Mouse (Mus musculus): ENCODE data around the gene Gramd1a. TPM values are rescaled to one million over a fixed set of nuclear protein-coding genes. Genes with fewer than 3 reads are reported as not detected.

Gene Gramd1a
- total and polyA plus RNA-seq, 3 experiments, result 19.2 to 56.7 (median 52.7) TPM

DNA sequence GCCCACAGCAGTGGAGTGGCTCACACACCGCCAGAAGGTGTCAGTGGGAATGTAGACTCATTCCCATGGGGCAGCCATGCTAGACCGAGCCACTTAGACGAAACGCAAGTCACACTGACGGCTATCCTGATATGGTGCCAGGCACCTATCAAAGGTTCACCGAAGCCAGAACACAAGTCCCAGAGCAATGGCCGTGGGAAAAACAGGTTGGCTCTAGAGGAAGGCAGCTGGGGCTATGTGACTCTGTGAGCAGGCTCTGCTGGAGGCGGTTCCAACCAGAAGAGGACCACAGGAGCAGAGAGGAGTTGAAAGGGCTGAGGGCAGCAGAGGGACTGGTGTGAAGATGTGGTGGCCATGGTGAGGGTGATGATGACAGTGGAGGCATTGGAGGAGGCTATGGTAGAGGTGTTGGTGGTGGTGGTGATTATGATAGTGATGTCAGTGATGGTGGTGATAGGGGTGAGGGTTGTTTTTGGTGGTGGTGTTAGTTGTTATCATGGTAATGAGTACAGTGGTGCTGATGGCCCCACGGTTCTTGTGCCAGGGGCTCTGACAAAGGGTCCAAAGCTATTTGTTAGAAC, 69.4 kb downstream of the Gramd1a start:
- no peaks in the 10 kb centered on the region for H3K4me1 ChIP-seq (ENCODE audit: insufficient read depth, low read depth, low read length)
- H3K4me3 ChIP-seq (ENCODE audit: low read depth, low read length), result no peak overlapping the region
- DNase-seq (ENCODE audit: low spot score), result no peak
- H3K9me3 ChIP-seq (replicated peaks), result peaks cover 20% of the 10 kb centered on the region
- no peaks in the 10 kb centered on the region; the same call in 1 of the 2 replicates for H3K27me3 ChIP-seq (ENCODE audit: insufficient read depth, low read length)
- no peaks in the 10 kb centered on the region for H3K36me3 ChIP-seq (replicated peaks)
- ATAC-seq (ENCODE audit: extremely low read depth, insufficient number of reproducible peaks, low FRiP score, poor library complexity, severe bottlenecking), result no peak
- TF ChIP-seq TAL1 (conservative IDR thresholded peaks at IDR 0.05; ENCODE audit: low read depth, low read length), result no peak
- TF ChIP-seq CTCF (IDR thresholded peaks at IDR 0.05; ENCODE audit: low read depth, low read length), result no peak
- TF ChIP-seq GATA2 (IDR thresholded peaks at IDR 0.05; ENCODE audit: borderline replicate concordance, low read depth, low read length), result no peak
- no peak for TF ChIP-seq GATA1 (IDR thresholded peaks at IDR 0.05; ENCODE audit: borderline replicate concordance, low read length)
- no peak for TF ChIP-seq POLR2AphosphoS5 (IDR thresholded peaks at IDR 0.05; ENCODE audit: insufficient replicate concordance, low read depth, low read length)

DNA sequence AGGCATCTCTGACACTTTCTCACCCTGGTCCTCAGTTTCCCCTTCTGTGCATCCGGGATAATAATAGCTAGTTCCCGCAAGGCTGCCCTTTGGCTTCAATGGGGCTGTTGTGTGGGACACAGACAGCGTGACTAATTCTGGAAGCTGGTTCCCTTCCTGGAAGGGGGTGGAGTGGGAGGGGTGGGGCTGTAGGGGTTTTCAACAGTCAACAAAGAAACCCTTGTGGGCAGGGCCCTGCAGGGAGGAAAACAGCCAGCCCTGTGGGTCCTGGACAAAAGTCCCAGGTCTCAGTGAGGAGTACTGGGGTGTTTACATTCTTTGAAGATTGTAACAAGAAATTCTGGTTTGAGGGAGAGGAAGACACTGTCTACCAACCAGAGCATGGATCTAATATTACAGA, 70.5 kb downstream of the Gramd1a start:
- no peaks in the 10 kb centered on the region for H3K4me1 ChIP-seq (ENCODE audit: insufficient read depth, low read depth, low read length)
- H3K27me3 ChIP-seq (ENCODE audit: insufficient read depth, low read length), result no peaks in the 10 kb centered on the region; the same call in 1 of the 2 replicates
- no peak overlapping the region for H3K4me3 ChIP-seq (ENCODE audit: low read depth, low read length)
- TF ChIP-seq GATA2 (IDR thresholded peaks at IDR 0.05; ENCODE audit: borderline replicate concordance, low read depth, low read length) (no peak), GATA1 (IDR thresholded peaks at IDR 0.05; ENCODE audit: borderline replicate concordance, low read length) (no peak), POLR2AphosphoS5 (IDR thresholded peaks at IDR 0.05; ENCODE audit: insufficient replicate concordance, low read depth, low read length) (no peak)
- H3K9me3 ChIP-seq (replicated peaks), result peaks cover 23% of the 10 kb centered on the region
- ATAC-seq (ENCODE audit: extremely low read depth, insufficient number of reproducible peaks, low FRiP score, poor library complexity, severe bottlenecking), result no peak
- DNase-seq (ENCODE audit: low spot score), result no peak
- no peaks in the 10 kb centered on the region for H3K36me3 ChIP-seq (replicated peaks)

DNA sequence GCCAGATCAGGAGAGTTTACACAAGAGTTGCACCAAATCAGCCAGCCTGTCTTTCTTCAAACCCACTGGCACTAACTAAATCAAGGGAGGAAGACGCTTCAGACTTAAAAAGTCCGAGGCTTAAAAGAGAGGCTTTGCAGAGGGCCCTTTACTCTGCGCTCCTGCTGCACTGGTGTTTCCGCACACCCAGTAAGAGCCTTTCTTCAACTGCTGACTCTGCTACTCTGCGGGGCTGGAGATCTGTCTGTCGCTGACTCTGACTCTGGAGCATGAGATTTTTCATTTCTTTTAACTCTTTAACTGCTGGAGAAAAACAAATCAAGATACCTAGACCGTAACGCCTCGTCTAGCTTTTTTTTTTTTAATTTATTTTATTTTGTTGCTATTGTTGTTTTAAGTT, 71.6 kb downstream of the Gramd1a start:
- Histone ChIP-seq H3K4me3 (ENCODE audit: low read depth, low read length) (no peak overlapping the region), H3K9me3 (replicated peaks) (peaks cover 24% of the 10 kb centered on the region), H3K36me3 (replicated peaks) (no peaks in the 10 kb centered on the region), H3K27me3 (ENCODE audit: insufficient read depth, low read length) (no peaks in the 10 kb centered on the region; the same call in 1 of the 2 replicates), H3K4me1 (ENCODE audit: insufficient read depth, low read depth, low read length) (no peaks in the 10 kb centered on the region)
- DNase-seq (ENCODE audit: low spot score), result no peak
- TF ChIP-seq CTCF (IDR thresholded peaks at IDR 0.05; ENCODE audit: low read depth, low read length), result no peak
- TF ChIP-seq GATA2 (IDR thresholded peaks at IDR 0.05; ENCODE audit: borderline replicate concordance, low read depth, low read length), result no peak
- TF ChIP-seq TAL1 (conservative IDR thresholded peaks at IDR 0.05; ENCODE audit: low read depth, low read length), result no peak
- TF ChIP-seq POLR2AphosphoS5 (IDR thresholded peaks at IDR 0.05; ENCODE audit: insufficient replicate concordance, low read depth, low read length), result no peak
- no peak for TF ChIP-seq GATA1 (IDR thresholded peaks at IDR 0.05; ENCODE audit: borderline replicate concordance, low read length)
- ATAC-seq (ENCODE audit: extremely low read depth, insufficient number of reproducible peaks, low FRiP score, poor library complexity, severe bottlenecking), result no peak

DNA sequence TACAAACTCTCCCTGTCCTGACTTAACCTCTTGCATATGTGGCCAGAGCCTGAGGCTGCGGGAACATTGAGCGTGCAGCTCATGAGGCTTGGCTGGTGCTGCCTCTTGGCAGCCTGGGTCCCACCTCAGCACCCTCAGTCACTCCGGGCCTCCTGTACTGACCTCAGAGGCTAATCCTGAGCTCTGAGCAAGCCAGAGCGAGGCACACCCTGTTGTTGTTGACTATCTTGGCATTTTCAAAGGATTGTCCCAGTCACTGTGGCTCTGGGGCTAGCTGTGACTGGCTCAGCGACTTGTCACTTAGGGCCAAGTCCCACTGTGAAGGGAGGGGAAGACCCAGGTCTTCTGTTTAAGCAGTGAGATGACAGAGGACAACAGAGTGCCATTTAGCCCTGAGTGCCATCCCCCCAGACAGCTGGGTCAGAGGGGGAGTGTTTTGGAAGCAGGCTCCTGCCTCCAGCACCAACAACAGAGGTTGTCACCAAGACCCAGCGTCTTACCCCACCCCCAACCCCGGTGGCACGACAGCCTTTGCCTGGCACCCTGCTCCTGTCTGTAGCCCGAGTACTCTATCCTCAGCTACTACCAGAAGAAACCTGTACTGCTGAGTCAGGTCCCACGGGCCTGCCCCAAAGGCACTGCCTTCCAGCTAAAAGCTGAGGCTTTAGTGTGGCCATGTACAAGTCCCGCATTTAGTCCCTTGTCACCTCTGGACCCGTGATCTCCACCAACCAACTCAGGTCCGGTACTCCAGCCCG, 72.7 kb downstream of the Gramd1a start:
- no peaks in the 10 kb centered on the region for H3K4me1 ChIP-seq (ENCODE audit: insufficient read depth, low read depth, low read length)

DNA sequence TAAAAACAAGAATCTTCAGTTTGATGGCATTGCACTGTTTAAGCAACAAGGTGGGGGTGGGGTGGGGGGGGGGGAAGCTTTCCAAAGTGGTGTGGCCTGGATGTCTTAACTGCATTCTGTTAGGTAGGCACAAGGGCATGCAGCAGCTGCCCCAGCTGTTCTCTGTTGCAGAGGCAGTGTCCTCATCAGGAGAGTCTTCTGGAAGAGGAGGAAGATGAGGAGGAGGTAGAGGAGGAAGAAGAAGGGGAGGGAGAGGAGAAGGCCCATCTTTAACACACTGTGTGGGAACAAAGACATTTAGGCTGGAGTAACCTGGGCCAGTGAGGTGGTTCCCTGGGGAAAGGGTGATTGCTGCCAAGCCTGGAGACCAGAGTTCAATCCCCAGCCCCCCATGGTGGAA, 73.6 kb downstream of the Gramd1a start:
- Histone ChIP-seq H3K9me3 (replicated peaks) (peaks cover 19% of the 10 kb centered on the region), H3K4me1 (ENCODE audit: insufficient read depth, low read depth, low read length) (no peaks in the 10 kb centered on the region), H3K27me3 (ENCODE audit: insufficient read depth, low read length) (no peaks in the 10 kb centered on the region; the same call in 1 of the 2 replicates), H3K4me3 (ENCODE audit: low read depth, low read length) (no peak overlapping the region), H3K36me3 (replicated peaks) (no peaks in the 10 kb centered on the region)
- TF ChIP-seq TAL1 (conservative IDR thresholded peaks at IDR 0.05; ENCODE audit: low read depth, low read length), result no peak
- no peak for TF ChIP-seq POLR2AphosphoS5 (IDR thresholded peaks at IDR 0.05; ENCODE audit: insufficient replicate concordance, low read depth, low read length)
- TF ChIP-seq GATA1 (IDR thresholded peaks at IDR 0.05; ENCODE audit: borderline replicate concordance, low read length), result no peak
- no peak for TF ChIP-seq CTCF (IDR thresholded peaks at IDR 0.05; ENCODE audit: low read depth, low read length)
- TF ChIP-seq GATA2 (IDR thresholded peaks at IDR 0.05; ENCODE audit: borderline replicate concordance, low read depth, low read length), result no peak
- DNase-seq (ENCODE audit: low spot score), result no peak
- ATAC-seq (ENCODE audit: extremely low read depth, insufficient number of reproducible peaks, low FRiP score, poor library complexity, severe bottlenecking), result no peak

More for the DNA sequence above, 72.7 kb downstream of the Gramd1a start:
- TF ChIP-seq CTCF (IDR thresholded peaks at IDR 0.05; ENCODE audit: low read depth, low read length) (no peak), POLR2AphosphoS5 (IDR thresholded peaks at IDR 0.05; ENCODE audit: insufficient replicate concordance, low read depth, low read length) (no peak), GATA2 (IDR thresholded peaks at IDR 0.05; ENCODE audit: borderline replicate concordance, low read depth, low read length) (no peak), TAL1 (conservative IDR thresholded peaks at IDR 0.05; ENCODE audit: low read depth, low read length) (no peak), GATA1 (IDR thresholded peaks at IDR 0.05; ENCODE audit: borderline replicate concordance, low read length) (no peak)
- no peak for ATAC-seq (ENCODE audit: extremely low read depth, insufficient number of reproducible peaks, low FRiP score, poor library complexity, severe bottlenecking)
- H3K27me3 ChIP-seq (ENCODE audit: insufficient read depth, low read length), result no peaks in the 10 kb centered on the region; the same call in 1 of the 2 replicates
- no peak overlapping the region for H3K4me3 ChIP-seq (ENCODE audit: low read depth, low read length)
- H3K9me3 ChIP-seq (replicated peaks), result peaks cover 19% of the 10 kb centered on the region
- H3K36me3 ChIP-seq (replicated peaks), result no peaks in the 10 kb centered on the region
- no peak for DNase-seq (ENCODE audit: low spot score)

DNA sequence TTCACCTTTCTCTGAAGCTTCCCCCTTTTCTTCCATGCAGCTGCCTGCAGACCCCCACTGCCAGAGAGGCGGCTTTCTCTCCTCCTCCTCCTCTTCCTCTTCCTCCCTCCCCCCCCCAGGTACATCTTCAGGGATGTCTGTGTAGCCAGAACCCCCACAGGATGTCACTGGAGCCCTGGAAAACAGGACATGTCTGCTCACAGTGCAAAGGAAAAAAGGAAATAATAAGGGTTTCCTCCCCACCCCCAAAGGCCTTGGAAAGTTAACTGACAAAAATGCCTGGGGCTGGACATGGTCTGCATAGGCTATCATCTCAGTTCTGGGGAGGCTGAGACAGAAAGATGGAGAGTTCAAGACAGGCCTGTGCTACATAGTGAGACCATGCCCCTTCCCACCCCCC, 74.6 kb downstream of the Gramd1a start:
- ATAC-seq (ENCODE audit: extremely low read depth, insufficient number of reproducible peaks, low FRiP score, poor library complexity, severe bottlenecking), result no peak
- TF ChIP-seq CTCF (IDR thresholded peaks at IDR 0.05; ENCODE audit: low read depth, low read length) (no peak), GATA2 (IDR thresholded peaks at IDR 0.05; ENCODE audit: borderline replicate concordance, low read depth, low read length) (no peak), GATA1 (IDR thresholded peaks at IDR 0.05; ENCODE audit: borderline replicate concordance, low read length) (no peak), POLR2AphosphoS5 (IDR thresholded peaks at IDR 0.05; ENCODE audit: insufficient replicate concordance, low read depth, low read length) (no peak), TAL1 (conservative IDR thresholded peaks at IDR 0.05; ENCODE audit: low read depth, low read length) (no peak)
- H3K36me3 ChIP-seq (replicated peaks), result no peaks in the 10 kb centered on the region
- no peaks in the 10 kb centered on the region; the same call in 1 of the 2 replicates for H3K27me3 ChIP-seq (ENCODE audit: insufficient read depth, low read length)
- no peaks in the 10 kb centered on the region for H3K4me1 ChIP-seq (ENCODE audit: insufficient read depth, low read depth, low read length)
- no peak for DNase-seq (ENCODE audit: low spot score)
- peaks cover 17% of the 10 kb centered on the region for H3K9me3 ChIP-seq (replicated peaks)
- H3K4me3 ChIP-seq (ENCODE audit: low read depth, low read length), result no peak overlapping the region

Measured in G1E (cell line).